Mouse (Mus musculus) R1 (cell line): ENCODE results near the gene Eif4g3.

Experiments
- DNase-seq: peaks from one replicate; pipeline ENCODE4 v3.0.0-alpha.2; 2018; ENCODE audit warnings: low read depth, low spot score

The Eif4g3 gene

GRCm38 (mm10) chr4:138061161-138061560, 68.3 kb downstream of the Eif4g3 start:
- no peak for DNase-seq

- no peak for DNase-seq
Measured at GRCm38 (mm10) chr4:138063372-138064265, 70.8 kb downstream of the Eif4g3 start.

- DNase-seq, result no peak
Measured at GRCm38 (mm10) chr4:138064882-138065592, 72.2 kb downstream of the Eif4g3 start.

GRCm38 (mm10) chr4:138065593-138066169, 72.9 kb downstream of the Eif4g3 start:
- DNase-seq, result no peak

GRCm38 (mm10) chr4:138066421-138066820, 73.6 kb downstream of the Eif4g3 start:
- no peak for DNase-seq

GRCm38 (mm10) chr4:138067858-138068257, 75.0 kb downstream of the Eif4g3 start:
- DNase-seq, result no peak

GRCm38 (mm10) chr4:138068598-138068997, 75.8 kb downstream of the Eif4g3 start:
- DNase-seq, result no peak

- DNase-seq, result no peak
Measured at GRCm38 (mm10) chr4:138069371-138069770, 76.5 kb downstream of the Eif4g3 start.

GRCm38 (mm10) chr4:138071497-138071896, 78.7 kb downstream of the Eif4g3 start:
- DNase-seq, result no peak

GRCm38 (mm10) chr4:138073086-138073485, 80.3 kb downstream of the Eif4g3 start:
- no peak for DNase-seq

- no peak for DNase-seq
Measured at GRCm38 (mm10) chr4:138073531-138073930, 80.7 kb downstream of the Eif4g3 start.

- DNase-seq, result no peak
Measured at GRCm38 (mm10) chr4:138074896-138075584, 82.2 kb downstream of the Eif4g3 start.

- no peak for DNase-seq
Measured at GRCm38 (mm10) chr4:138077663-138078295, 85.0 kb downstream of the Eif4g3 start.

- DNase-seq, result no peak
Measured at GRCm38 (mm10) chr4:138079234-138079633, 86.4 kb downstream of the Eif4g3 start.

- no peak for DNase-seq
Measured at GRCm38 (mm10) chr4:138082466-138082865, 89.6 kb downstream of the Eif4g3 start.

- DNase-seq, result no peak
Measured at GRCm38 (mm10) chr4:138084103-138084502, 91.3 kb downstream of the Eif4g3 start.

GRCm38 (mm10) chr4:138084851-138085573, 92.2 kb downstream of the Eif4g3 start:
- DNase-seq, result no peak

GRCm38 (mm10) chr4:138086949-138087348, 94.1 kb downstream of the Eif4g3 start:
- no peak for DNase-seq

GRCm38 (mm10) chr4:138089512-138089911, 96.7 kb downstream of the Eif4g3 start:
- no peak for DNase-seq

- DNase-seq, result no peak
Measured at GRCm38 (mm10) chr4:138091562-138092194, 98.9 kb downstream of the Eif4g3 start.
